Mouse (Mus musculus): ENCODE data around the gene Brinp2.

Gene Brinp2

DNA sequence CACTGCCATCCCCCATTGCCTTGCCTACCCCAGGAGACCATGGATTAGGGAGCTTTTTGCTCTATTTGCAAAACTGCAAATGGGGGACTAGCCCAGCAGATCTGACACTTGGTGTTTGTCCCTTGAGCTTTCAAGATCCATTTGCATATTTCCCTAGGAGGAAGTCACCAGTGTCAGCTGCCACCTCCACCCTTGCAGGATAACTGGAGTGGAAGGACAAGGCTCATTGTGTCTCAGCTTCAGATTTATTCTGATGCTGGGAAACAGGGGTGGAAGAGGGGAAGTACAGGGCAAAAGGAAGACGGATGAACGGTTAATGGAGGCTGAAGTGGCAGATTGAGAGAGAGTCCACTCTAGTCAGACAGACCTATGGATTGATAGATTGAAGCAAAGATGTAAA, 129.4 kb downstream of the Brinp2 start:
- no peak for DNase-seq (ENCODE audit: extremely low read depth, low read depth)

DNA sequence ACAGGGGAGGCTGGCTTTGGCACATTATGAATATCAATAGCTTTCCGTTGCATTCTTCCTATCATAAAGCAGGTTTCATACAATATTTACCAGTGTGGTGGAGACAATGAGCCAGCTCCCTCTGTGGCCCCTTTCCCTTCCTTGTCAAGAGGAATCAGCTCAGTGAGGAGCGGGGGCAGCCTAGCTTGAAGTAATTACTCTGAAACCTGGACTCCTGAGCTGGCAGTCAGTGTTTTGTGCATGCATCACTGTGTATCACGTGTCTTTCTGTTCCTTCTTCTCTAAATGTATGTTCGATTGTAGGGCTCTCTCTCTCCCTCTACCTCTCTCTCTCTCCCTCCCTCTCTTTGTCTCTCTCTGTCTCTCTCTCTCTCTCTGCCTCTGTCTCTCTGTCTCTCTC, 135.1 kb downstream of the Brinp2 start:
- DNase-seq (ENCODE audit: extremely low read depth, low read depth), result no peak

DNA sequence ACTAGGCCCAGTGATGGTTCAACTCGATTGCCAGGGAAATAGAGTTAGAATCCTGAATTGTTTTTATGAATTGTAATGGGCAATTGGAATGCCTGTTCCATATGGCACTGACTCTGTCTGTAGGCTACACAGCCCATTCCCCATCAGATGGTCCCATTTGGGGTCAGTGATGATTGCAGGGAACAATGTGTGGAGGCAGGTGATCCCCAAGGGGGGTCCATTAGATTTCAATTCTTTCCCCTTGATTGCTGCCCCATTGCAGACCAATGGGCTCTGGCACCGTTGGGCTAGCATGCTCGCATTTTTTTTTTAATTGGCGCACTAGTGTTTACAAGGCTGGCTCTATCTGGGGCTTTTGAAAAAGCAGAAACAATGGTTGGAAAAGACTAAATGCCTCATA, 136.0 kb downstream of the Brinp2 start:
- DNase-seq (ENCODE audit: extremely low read depth, low read depth), result no peak

GRCm38 (mm10) chr1:158218750-158219149, 137.4 kb downstream of the Brinp2 start:
- no peak for DNase-seq (ENCODE audit: extremely low read depth, low read depth)

- DNase-seq (ENCODE audit: extremely low read depth, low read depth), result peak; percentile 99
Observed at GRCm38 (mm10) chr1:158218294-158218693, 137.8 kb downstream of the Brinp2 start.

DNA sequence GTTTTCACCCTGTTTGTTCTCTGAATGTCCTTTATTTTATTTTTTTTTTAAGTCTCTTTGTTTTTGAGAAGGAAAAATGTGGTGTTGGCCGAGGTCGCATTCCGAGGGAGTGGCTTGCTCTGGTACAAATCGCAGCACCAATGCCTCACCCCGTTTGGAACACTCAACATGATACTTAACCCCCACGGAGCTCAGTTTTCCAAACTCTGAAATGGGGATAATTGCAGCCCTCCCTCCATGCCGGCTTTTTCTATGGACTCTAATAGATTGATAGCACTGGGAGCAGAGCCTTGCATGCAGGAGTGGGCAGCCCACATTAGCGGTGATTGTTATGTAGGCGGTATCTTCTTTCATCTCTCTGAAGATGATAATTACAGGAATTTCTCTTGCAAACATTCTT, 140.5 kb downstream of the Brinp2 start:
- DNase-seq (ENCODE audit: extremely low read depth, low read depth), result no peak

GRCm38 (mm10) chr1:158214743-158215142, 141.4 kb downstream of the Brinp2 start:
- DNase-seq (ENCODE audit: extremely low read depth, low read depth), result peak; percentile 62

GRCm38 (mm10) chr1:158213736-158214135, 142.4 kb downstream of the Brinp2 start:
- no peak for DNase-seq (ENCODE audit: extremely low read depth, low read depth)

DNA sequence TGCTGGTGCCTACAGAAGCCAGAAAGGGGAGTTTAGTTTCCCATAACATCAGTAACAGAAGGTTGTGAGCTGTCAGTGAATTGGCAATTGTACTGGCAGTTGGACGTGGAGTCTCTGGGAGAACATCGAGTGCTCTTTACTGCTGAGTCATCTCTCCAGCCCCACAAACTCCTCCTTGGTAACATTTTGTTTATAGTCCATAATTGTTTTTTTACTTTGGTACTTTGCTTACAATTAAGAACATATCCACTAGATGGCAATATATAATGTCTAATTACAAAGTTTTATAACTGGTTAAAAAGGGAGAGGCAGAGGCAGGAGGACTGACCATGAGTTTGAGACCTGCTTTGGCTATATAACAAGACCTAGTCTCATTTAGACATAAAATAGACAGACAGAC, 148.5 kb downstream of the Brinp2 start:
- DNase-seq (ENCODE audit: extremely low read depth, low read depth), result peak; percentile 66

GRCm38 (mm10) chr1:158202932-158203331, 153.2 kb downstream of the Brinp2 start:
- DNase-seq (ENCODE audit: extremely low read depth, low read depth), result no peak

Data from MEL-GATA-1-ER (cell line).